24 mouse cellular contexts compared by ENCODE assay signal in the genomic region with DNA sequence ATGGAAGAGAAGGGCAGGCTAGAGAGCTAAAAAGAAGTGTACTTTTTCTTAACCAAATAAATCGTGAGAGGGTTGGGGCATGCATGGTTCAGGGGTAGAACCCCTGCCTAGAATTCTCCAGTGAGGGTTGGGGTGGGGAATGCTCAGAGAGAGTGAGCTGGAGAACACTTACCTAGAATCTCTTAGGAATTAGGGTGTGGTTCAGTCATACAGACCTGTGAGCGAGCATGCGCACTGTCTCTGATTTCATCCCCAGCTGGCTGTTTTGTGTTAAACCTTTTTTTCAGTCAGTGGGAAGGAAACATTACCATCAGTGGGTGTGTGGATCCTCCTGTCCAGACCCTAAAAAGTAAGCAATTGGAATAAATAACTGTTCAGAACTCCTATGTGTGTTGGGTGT. TPM values are rescaled to one million over a fixed set of nuclear protein-coding genes. Genes with fewer than 3 reads are reported as not detected.
DNase-seq lines count a peak whose midpoint lies in the region; ATAC-seq and TF ChIP-seq lines count a peak whose summit lies in the region.
"Had no signal": no experiment of that assay in that cellular context is flagged by ENCODE, and none has a peak within 500 bp of the region (broad histone marks: within the 10 kb centered on the region; RNA-seq: fewer than 3 reads in every experiment).

No protein-coding gene starts in this region.

- no peak overlapping the region for H3K9ac ChIP-seq in lung, embryonic 16.5 days (ENCODE audit: low read length)
- H3K9ac ChIP-seq in ES-Bruce4 (ENCODE audit: low read depth, poor library complexity, severe bottlenecking), result no peak overlapping the region
- H3K9ac ChIP-seq: embryonic facial prominence, embryonic 15.5 days; forebrain, embryonic 15.5 days; hindbrain, embryonic 12.5 days had no signal

- H3K27me3 ChIP-seq in lung, embryonic 16.5 days (ENCODE audit: control insufficient read depth, insufficient read depth, low read depth, low read length), result no peaks in the 10 kb centered on the region
- H3K27me3 ChIP-seq in ES-Bruce4 (ENCODE audit: control insufficient read depth, insufficient read depth, low read length, poor library complexity, severe bottlenecking), result no peaks in the 10 kb centered on the region
- H3K27me3 ChIP-seq: embryonic facial prominence, embryonic 15.5 days; forebrain, embryonic 15.5 days; hindbrain, embryonic 12.5 days had no signal

- ATAC-seq in lung, embryonic 16.5 days (ENCODE audit: low read depth), result peak; percentile 47; the same call in 1 of the 2 replicates
- no peak for ATAC-seq in megakaryocyte, adult 5-6 weeks (ENCODE audit: poor library complexity, severe bottlenecking)
- ATAC-seq: forebrain, embryonic 15.5 days; hindbrain, postnatal 0 days had no signal

- H3K4me2 ChIP-seq in lung, embryonic 16.5 days (ENCODE audit: low read depth, low read length), result no peak overlapping the region
- H3K4me2 ChIP-seq: embryonic facial prominence, embryonic 15.5 days; forebrain, embryonic 15.5 days; hindbrain, embryonic 12.5 days had no signal

- 78% methylated on average over 3 of the region's 3 CpGs for WGBS in lung, embryonic 16.5 days

- no peak for TF ChIP-seq CTCF in ES-Bruce4 (IDR thresholded peaks at IDR 0.05; ENCODE audit: low read depth, low read length)
- no peak for TF ChIP-seq CTCF in embryonic fibroblast, embryonic 13.5 days (IDR thresholded peaks at IDR 0.05; ENCODE audit: borderline replicate concordance, insufficient read depth, low read length)

- no peak for TF ChIP-seq EP300 in ES-Bruce4 (IDR thresholded peaks at IDR 0.05; ENCODE audit: insufficient read depth, low read depth, low read length)

- H3K36me3 ChIP-seq in lung, embryonic 16.5 days (ENCODE audit: control insufficient read depth, insufficient read depth, low read length), result peaks cover 5% of the 10 kb centered on the region; the same call in 1 of the 2 replicates
- H3K36me3 ChIP-seq in ES-Bruce4 (ENCODE audit: control insufficient read depth, insufficient read depth, low read length, poor library complexity, severe bottlenecking), result peaks cover 34% of the 10 kb centered on the region

- no peak for DNase-seq in lung, postnatal 10 days
- DNase-seq in ES-CJ7 (ENCODE audit: low read depth, low spot score), result peak; percentile 55
- DNase-seq in left cerebral cortex, adult 9 months (ENCODE audit: low spot score in 2 of 2), result no peak
- DNase-seq: adrenal gland, adult 2 months; adrenal gland, postnatal 25 days; cerebellum, adult 8-10 months; cerebellum, postnatal 14 days; embryo, embryonic 11 days; gastrocnemius, postnatal 25 days; heart, postnatal 10 days; heart, postnatal 4 days had no signal

- no peaks in the 10 kb centered on the region for H3K9me3 ChIP-seq in lung, embryonic 16.5 days (ENCODE audit: control insufficient read depth, low read length)
- no peaks in the 10 kb centered on the region for H3K9me3 ChIP-seq in ES-Bruce4 (replicated peaks; ENCODE audit: control insufficient read depth, insufficient read depth, low read length, poor library complexity, severe bottlenecking)
- H3K9me3 ChIP-seq: embryonic facial prominence, embryonic 15.5 days; forebrain, embryonic 15.5 days; heart, embryonic 10.5 days; hindbrain, embryonic 12.5 days had no signal

- TF ChIP-seq POLR2A in ES-Bruce4 (IDR thresholded peaks at IDR 0.05; ENCODE audit: insufficient read depth, low read length), result no peak
- TF ChIP-seq POLR2A in embryonic fibroblast, embryonic 13.5 days (IDR thresholded peaks at IDR 0.05; ENCODE audit: low read depth, low read length), result no peak

- no peaks in the 10 kb centered on the region for H3K4me1 ChIP-seq in lung, embryonic 16.5 days (replicated peaks; ENCODE audit: control insufficient read depth, insufficient read depth, low read length)
- peaks cover 4% of the 10 kb centered on the region for H3K4me1 ChIP-seq in ES-Bruce4 (ENCODE audit: control insufficient read depth, insufficient read depth, low read length)
- peaks cover 20% of the 10 kb centered on the region for H3K4me1 ChIP-seq in embryonic fibroblast, embryonic 13.5 days (ENCODE audit: control insufficient read depth, insufficient read depth, low read length)
- H3K4me1 ChIP-seq: embryonic facial prominence, embryonic 15.5 days; forebrain, embryonic 15.5 days; hindbrain, embryonic 12.5 days had no signal

- H3K27ac ChIP-seq in lung, embryonic 16.5 days (ENCODE audit: low read length), result no peak overlapping the region
- 0 out of 2 replicates have a peak overlapping the region, but pooled peaks have one; percentile 46 for H3K27ac ChIP-seq in ES-Bruce4 (ENCODE audit: insufficient read depth, low read length)
- peak overlapping the region; percentile 19; the same call in 1 of the 2 replicates for H3K27ac ChIP-seq in embryonic fibroblast, embryonic 13.5 days (ENCODE audit: insufficient read depth, low read length)
- H3K27ac ChIP-seq: embryonic facial prominence, embryonic 15.5 days; forebrain, embryonic 15.5 days; heart, embryonic 10.5 days; hindbrain, embryonic 12.5 days; hindbrain, postnatal 0 days had no signal

- no peak overlapping the region for H3K4me3 ChIP-seq in lung, embryonic 16.5 days (ENCODE audit: low read length)
- H3K4me3 ChIP-seq in ES-Bruce4 (ENCODE audit: low read depth, low read length), result no peak overlapping the region
- H3K4me3 ChIP-seq in embryonic fibroblast, embryonic 13.5 days (ENCODE audit: insufficient read depth, low read length), result no peak overlapping the region
- H3K4me3 ChIP-seq: embryonic facial prominence, embryonic 15.5 days; forebrain, embryonic 15.5 days; heart, embryonic 10.5 days; hindbrain, embryonic 12.5 days had no signal

RNA-seq across cellular contexts. Expression of gene Arhgef18, which starts 33.4 kb away (rescaled TPM):
- 6.9 and 7.6 TPM in 2 replicates for polyA plus RNA-seq in lung, embryonic 16.5 days (2015; fragmentation: Nextera tagmentation; extraction: Ambion mirVana)
- polyA plus RNA-seq in ES-Bruce4 (2011; ENCODE audit: insufficient read depth, insufficient read length, low read depth, missing spikeins), result 64.8 and 67.7 TPM in 2 replicates
- polyA plus RNA-seq in embryonic fibroblast, embryonic 13.5 days (2011; ENCODE audit: insufficient read length, low read depth, missing spikeins), result 19.8 and 21.2 TPM in 2 replicates
- total RNA-seq in megakaryocyte, adult 5-6 weeks (2015), result 43.8 and 45.0 TPM in 2 replicates
- total RNA-seq in megakaryocyte, adult 5-6 weeks (2017), result 38.4 and 45.7 TPM in 2 replicates

RNA-seq across cellular contexts. Expression of gene Pex11g, which starts 41.3 kb away (rescaled TPM):
- 9.5 and 11.1 TPM in 2 replicates for polyA plus RNA-seq in lung, embryonic 16.5 days (2015; fragmentation: Nextera tagmentation; extraction: Ambion mirVana)
- 4.6 and 6.7 TPM in 2 replicates for polyA plus RNA-seq in ES-Bruce4 (2011; ENCODE audit: insufficient read depth, insufficient read length, low read depth, missing spikeins)
- polyA plus RNA-seq in embryonic fibroblast, embryonic 13.5 days (2011; ENCODE audit: insufficient read length, low read depth, missing spikeins), result 3.8 and 5.9 TPM in 2 replicates
- total RNA-seq in megakaryocyte, adult 5-6 weeks (2015), result 0.20 and 0.32 TPM in 2 replicates
- 0.99 TPM in 1 of 2 replicates, not detected in the other for total RNA-seq in megakaryocyte, adult 5-6 weeks (2017)

RNA-seq across cellular contexts. Expression of gene Tex45, which starts 44.5 kb away (rescaled TPM):
- polyA plus RNA-seq in lung, embryonic 16.5 days (2015; fragmentation: Nextera tagmentation; extraction: Ambion mirVana), result not detected in 2 replicates
- 0.39 and 0.44 TPM in 2 replicates for polyA plus RNA-seq in ES-Bruce4 (2011; ENCODE audit: insufficient read depth, insufficient read length, low read depth, missing spikeins)
- polyA plus RNA-seq in embryonic fibroblast, embryonic 13.5 days (2011; ENCODE audit: insufficient read length, low read depth, missing spikeins), result not detected in 2 replicates
- total RNA-seq in megakaryocyte, adult 5-6 weeks (2015), result not detected in 2 replicates
- not detected in 2 replicates for total RNA-seq in megakaryocyte, adult 5-6 weeks (2017)
- total RNA-seq: adrenal gland, postnatal 25 days; common myeloid progenitor, adult 5-6 weeks; gastrocnemius, postnatal 25 days; granulocyte monocyte progenitor cell, adult 5-6 weeks had no signal
- polyA plus RNA-seq: embryonic facial prominence, embryonic 15.5 days; heart, embryonic 10.5 days; heart, embryonic 14.5 days; hindbrain, embryonic 12.5 days; intestine, embryonic 14.5 days had no signal
